Mouse (Mus musculus) brain, embryonic 14.5 days (tissue): ENCODE measurements around the gene Fstl4.

Source experiments
- CTCF ChIP-seq: fragments of 200-500 bp; IDR thresholded peaks from 2 replicates; pipeline ENCODE4 v1.5.1; 2012; ENCODE audit warnings: inconsistent platforms, mild to moderate bottlenecking, moderate library complexity, borderline replicate concordance; ENCODE audit not compliant: insufficient read depth, insufficient read length; ENCODE audit errors: extremely low read depth
- POLR2A ChIP-seq: fragments of 200-500 bp; IDR thresholded peaks from 2 replicates; pipeline ENCODE4 v1.6.1; 2012; ENCODE audit warnings: mild to moderate bottlenecking, inconsistent platforms, borderline replicate concordance; ENCODE audit not compliant: poor library complexity, insufficient read depth, insufficient read length, severe bottlenecking; ENCODE audit errors: extremely low read depth

DNA sequence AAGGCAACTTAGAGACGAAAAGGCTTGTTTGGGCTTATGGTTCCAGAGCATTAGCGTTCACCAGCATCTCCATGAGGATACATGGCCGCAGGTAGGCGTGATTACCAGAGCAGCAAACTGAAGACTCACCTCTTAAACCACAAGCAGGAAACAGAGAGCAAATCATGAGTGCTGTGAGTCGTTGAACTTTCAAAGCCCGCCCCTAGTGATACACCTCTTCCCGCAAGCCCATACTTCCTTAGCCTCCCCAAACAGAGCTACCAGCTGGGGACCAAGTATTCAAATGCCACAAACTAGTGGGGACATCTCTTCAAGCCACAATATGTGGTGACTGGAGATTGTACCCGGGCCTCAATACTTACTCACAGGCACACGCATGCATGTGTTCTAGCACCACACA is 332.4 kb downstream of the Fstl4 start:
- TF ChIP-seq CTCF (no peak), POLR2A (no peak)
